Mouse (Mus musculus) erythroid progenitor cell, adult 5-6 weeks (primary cell): ENCODE results near the gene Pabpc1l. TPM values are rescaled to one million over a fixed set of nuclear protein-coding genes. Genes with fewer than 3 reads are reported as not detected.

ENCODE experiments used
- ATAC-seq: replicated peaks from 2 replicates; pipeline ENCODE4 v1.8.0; 2016; ENCODE audit warnings: moderate number of reproducible peaks, mild to moderate bottlenecking, moderate TSS enrichment, inconsistent platforms; ENCODE audit not compliant: poor library complexity, low FRiP score, severe bottlenecking
- total RNA-seq, 2 experiments: library from RNA; stranded (forward) in 1 of 2; stranded (reverse) in 1 of 2; fragments of 150-400 nt in 1 of 2; fragments of 186-747, 209-891 nt in 1 of 2; gene quantifications; 2 replicates each; pipeline versions ENCODE4 v1.2.3 to v1.2.4; 2015 to 2017; ENCODE audit warnings: low replicate concordance in 2 of 2

The Pabpc1l gene
- total RNA-seq, 2 experiments from 2014 or later, result not detected

GRCm38 (mm10) chr2:164079488-164079887 is 54.2 kb downstream of the Pabpc1l start:
- ATAC-seq, result no peak

GRCm38 (mm10) chr2:164081577-164081976 is 56.3 kb downstream of the Pabpc1l start:
- ATAC-seq, result no peak

- ATAC-seq, result no peak
Measured at GRCm38 (mm10) chr2:164082175-164082574, 56.9 kb downstream of the Pabpc1l start.

GRCm38 (mm10) chr2:164083609-164084341 is 58.5 kb downstream of the Pabpc1l start:
- ATAC-seq, result no peak

GRCm38 (mm10) chr2:164084342-164084700 is 59.1 kb downstream of the Pabpc1l start:
- ATAC-seq, result no peak

GRCm38 (mm10) chr2:164087416-164088017 is 62.3 kb downstream of the Pabpc1l start:
- ATAC-seq, result no peak

GRCm38 (mm10) chr2:164089508-164089907 is 64.3 kb downstream of the Pabpc1l start:
- no peak for ATAC-seq

- no peak for ATAC-seq
Measured at GRCm38 (mm10) chr2:164094152-164094551, 68.9 kb downstream of the Pabpc1l start.

GRCm38 (mm10) chr2:164098603-164099250 is 73.5 kb downstream of the Pabpc1l start:
- ATAC-seq, result no peak

Other genes starting within 250 kb of the Pabpc1l start
- 1.4 TPM in 1 of 2 replicates, not detected in the other for gene Ccn5, start 204.6 kb upstream of the Pabpc1l start, total RNA-seq (2015; ENCODE audit: low replicate concordance)
- gene Ccn5, start 204.6 kb upstream of the Pabpc1l start, total RNA-seq (2017; ENCODE audit: low replicate concordance), result not detected in 2 replicates
- not detected in 2 replicates for gene Kcnk15, start 171.8 kb upstream of the Pabpc1l start, total RNA-seq (2015; ENCODE audit: low replicate concordance)
- not detected in 2 replicates for gene Kcnk15, start 171.8 kb upstream of the Pabpc1l start, total RNA-seq (2017; ENCODE audit: low replicate concordance)
- not detected in 2 replicates for gene Rims4, start 106.8 kb upstream of the Pabpc1l start, total RNA-seq (2015; ENCODE audit: low replicate concordance)
- gene Rims4, start 106.8 kb upstream of the Pabpc1l start, total RNA-seq (2017; ENCODE audit: low replicate concordance), result not detected in 2 replicates
- 59.1 and 59.9 TPM in 2 replicates for gene Ywhab, start 30.5 kb upstream of the Pabpc1l start, total RNA-seq (2015; ENCODE audit: low replicate concordance)
- gene Ywhab, start 30.5 kb upstream of the Pabpc1l start, total RNA-seq (2017; ENCODE audit: low replicate concordance), result 33.0 and 34.5 TPM in 2 replicates
- 58.7 and 62.5 TPM in 2 replicates for gene Stk4, start 44.9 kb downstream of the Pabpc1l start, total RNA-seq (2015; ENCODE audit: low replicate concordance)
- gene Stk4, start 44.9 kb downstream of the Pabpc1l start, total RNA-seq (2017; ENCODE audit: low replicate concordance), result 40.8 and 74.2 TPM in 2 replicates
- 17.3 and 21.8 TPM in 2 replicates for gene Tomm34, start 45.7 kb downstream of the Pabpc1l start, total RNA-seq (2015; ENCODE audit: low replicate concordance)
- gene Tomm34, start 45.7 kb downstream of the Pabpc1l start, total RNA-seq (2017; ENCODE audit: low replicate concordance), result 9.9 and 10.2 TPM in 2 replicates
- not detected in 2 replicates for gene Kcns1, start 145.7 kb downstream of the Pabpc1l start, total RNA-seq (2015; ENCODE audit: low replicate concordance)
- not detected in 2 replicates for gene Kcns1, start 145.7 kb downstream of the Pabpc1l start, total RNA-seq (2017; ENCODE audit: low replicate concordance)
- not detected in 2 replicates for gene Wfdc5, start 157.3 kb downstream of the Pabpc1l start, total RNA-seq (2015; ENCODE audit: low replicate concordance)
- not detected in 2 replicates for gene Wfdc5, start 157.3 kb downstream of the Pabpc1l start, total RNA-seq (2017; ENCODE audit: low replicate concordance)
- not detected in 2 replicates for gene Wfdc12, start 165.2 kb downstream of the Pabpc1l start, total RNA-seq (2015; ENCODE audit: low replicate concordance)
- gene Wfdc12, start 165.2 kb downstream of the Pabpc1l start, total RNA-seq (2017; ENCODE audit: low replicate concordance), result not detected in 2 replicates
- gene Wfdc15a, start 174.7 kb downstream of the Pabpc1l start, total RNA-seq (2015; ENCODE audit: low replicate concordance), result not detected in 2 replicates
- not detected in 2 replicates for gene Wfdc15a, start 174.7 kb downstream of the Pabpc1l start, total RNA-seq (2017; ENCODE audit: low replicate concordance)
- not detected in 2 replicates for gene Wfdc15b, start 196.2 kb downstream of the Pabpc1l start, total RNA-seq (2015; ENCODE audit: low replicate concordance)
- gene Wfdc15b, start 196.2 kb downstream of the Pabpc1l start, total RNA-seq (2017; ENCODE audit: low replicate concordance), result not detected in 2 replicates
- gene Svs2, start 213.0 kb downstream of the Pabpc1l start, total RNA-seq (2015; ENCODE audit: low replicate concordance), result not detected in 2 replicates
- not detected in 2 replicates for gene Svs2, start 213.0 kb downstream of the Pabpc1l start, total RNA-seq (2017; ENCODE audit: low replicate concordance)
- not detected in 2 replicates for gene Svs3b, start 231.2 kb downstream of the Pabpc1l start, total RNA-seq (2015; ENCODE audit: low replicate concordance)
- gene Svs3b, start 231.2 kb downstream of the Pabpc1l start, total RNA-seq (2017; ENCODE audit: low replicate concordance), result not detected in 2 replicates